Mouse (Mus musculus) urinary bladder, postnatal 25 days (tissue): ENCODE results near the gene Sncb.
"Not testable (repeated sequence)": the region's sequence is repeated elsewhere in the genome, so short reads cannot be mapped to it uniquely, and the experiment has no call there.

Experiments used
- DNase-seq: peaks from one replicate; pipeline ENCODE4 v3.0.0; 2022; ENCODE audit warnings: low spot score

The Sncb gene

DNA sequence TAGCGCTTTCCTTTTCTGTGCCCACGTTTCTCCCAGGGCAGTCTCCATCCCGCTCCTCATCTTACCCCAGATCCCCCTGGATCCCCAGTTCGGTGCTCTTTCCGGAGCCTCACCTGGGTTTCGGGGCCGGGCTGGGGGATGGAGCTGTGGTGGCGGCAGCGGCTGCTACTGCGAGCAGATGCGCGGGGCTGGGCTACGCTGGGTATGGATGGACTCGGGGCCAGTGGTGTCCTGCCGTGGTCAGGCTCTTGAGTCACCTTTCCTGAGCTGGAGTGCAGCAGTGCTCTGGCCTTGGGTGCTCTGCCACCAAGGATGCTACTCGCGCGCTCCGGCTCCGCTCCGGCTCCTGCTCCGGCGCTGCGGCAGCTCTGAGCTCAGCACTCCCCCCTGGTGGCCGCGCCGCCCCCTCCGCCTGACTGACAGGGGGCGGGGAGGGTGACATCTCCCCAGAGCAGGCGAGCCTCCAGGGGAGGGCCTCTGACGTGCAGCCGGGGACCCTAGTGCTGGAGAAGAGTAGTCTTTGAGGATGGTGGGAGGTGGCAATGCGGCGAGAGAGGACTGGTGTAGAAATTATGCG, at the start of gene Sncb:
Gene Sncb, minus strand, starts transcription at position 404 of the 577 bp plus-strand sequence.
- DNase-seq, result peak; percentile 42

DNA sequence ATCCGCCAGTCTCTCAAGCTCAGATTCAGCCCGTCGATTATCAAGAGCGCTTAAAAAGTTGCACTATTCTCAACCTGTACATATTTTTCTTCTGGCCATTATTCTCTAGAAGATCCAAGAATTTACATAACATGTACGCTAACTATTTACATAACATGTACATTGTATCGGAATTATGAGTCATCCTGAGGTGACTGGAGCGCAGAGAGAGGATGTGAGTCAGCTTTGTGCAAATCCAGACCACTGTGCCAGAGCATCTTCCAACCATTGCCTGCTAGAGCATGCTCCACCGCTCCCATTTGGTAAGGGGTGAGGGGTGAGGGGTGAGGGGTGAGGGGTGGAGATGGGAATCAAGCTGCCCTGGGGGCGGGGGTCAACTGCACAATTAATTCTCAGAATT, 47.0 kb upstream of the Sncb start:
- DNase-seq, result no peak

DNA sequence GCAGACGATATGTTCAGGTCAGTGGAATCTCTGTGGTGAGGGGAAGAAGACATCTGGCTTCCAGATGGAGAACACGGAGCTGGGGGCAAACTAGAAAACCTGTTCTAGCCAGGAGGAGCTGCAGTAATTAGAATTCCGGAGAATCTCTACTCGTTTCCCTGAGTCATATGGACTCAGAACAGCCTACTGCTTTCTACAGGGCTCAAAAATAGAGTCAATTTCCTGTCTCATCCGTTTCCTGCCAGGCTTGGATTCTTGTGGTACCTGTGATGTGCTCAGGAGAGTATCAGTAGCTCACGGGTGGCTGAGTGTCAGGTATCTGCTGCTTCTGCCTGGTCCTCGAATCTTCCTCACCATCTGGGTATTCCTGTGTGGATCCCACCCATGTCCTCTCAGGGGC, 45.1 kb upstream of the Sncb start:
- no peak for DNase-seq

DNA sequence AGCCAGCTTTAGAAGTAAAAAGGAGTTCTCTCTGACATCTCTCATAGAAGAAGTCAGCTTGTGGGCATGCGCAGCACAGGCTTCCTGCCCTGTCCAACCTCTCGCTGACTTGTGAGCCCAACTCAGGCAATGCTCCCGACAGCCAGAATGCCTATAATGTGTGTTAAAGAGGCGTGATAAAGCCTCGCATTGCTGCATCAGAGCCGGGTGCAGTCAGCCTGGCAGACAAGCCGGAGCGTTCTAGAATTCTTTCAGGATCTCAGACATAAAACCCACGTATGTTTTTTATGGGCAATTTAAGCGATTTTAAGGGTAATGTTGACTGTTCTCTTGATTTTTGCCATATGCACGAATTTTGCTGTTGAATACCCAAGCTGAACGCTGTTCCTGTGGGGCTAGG, 41.7 kb upstream of the Sncb start:
- no peak for DNase-seq

DNA sequence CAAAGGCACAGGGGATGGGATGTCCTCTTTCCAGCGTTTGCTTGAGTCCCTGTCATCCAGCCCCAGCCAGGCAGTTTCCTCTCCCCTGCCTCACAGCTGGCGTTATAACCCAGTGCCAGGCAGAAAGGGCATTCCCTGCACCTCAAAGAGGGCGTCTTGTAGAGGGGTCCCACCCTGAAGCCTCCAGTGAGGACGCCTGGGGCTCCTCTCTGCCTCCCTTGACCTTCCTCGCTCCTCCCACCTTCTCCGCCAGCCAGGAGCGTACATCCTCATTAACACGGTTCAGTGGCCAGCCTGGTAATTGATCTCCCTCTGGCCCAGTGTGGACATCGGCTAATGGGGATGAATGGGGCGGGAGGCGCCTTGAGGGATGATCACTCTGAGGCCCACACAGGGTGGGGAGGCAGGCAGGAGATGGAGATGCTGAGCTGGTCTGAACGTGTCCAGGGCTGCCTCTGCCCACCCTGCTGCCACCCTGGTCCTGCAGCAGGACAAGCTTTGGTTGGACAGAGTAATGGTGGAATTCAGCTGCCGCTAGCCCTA, 40.1 kb upstream of the Sncb start:
- no peak for DNase-seq

DNA sequence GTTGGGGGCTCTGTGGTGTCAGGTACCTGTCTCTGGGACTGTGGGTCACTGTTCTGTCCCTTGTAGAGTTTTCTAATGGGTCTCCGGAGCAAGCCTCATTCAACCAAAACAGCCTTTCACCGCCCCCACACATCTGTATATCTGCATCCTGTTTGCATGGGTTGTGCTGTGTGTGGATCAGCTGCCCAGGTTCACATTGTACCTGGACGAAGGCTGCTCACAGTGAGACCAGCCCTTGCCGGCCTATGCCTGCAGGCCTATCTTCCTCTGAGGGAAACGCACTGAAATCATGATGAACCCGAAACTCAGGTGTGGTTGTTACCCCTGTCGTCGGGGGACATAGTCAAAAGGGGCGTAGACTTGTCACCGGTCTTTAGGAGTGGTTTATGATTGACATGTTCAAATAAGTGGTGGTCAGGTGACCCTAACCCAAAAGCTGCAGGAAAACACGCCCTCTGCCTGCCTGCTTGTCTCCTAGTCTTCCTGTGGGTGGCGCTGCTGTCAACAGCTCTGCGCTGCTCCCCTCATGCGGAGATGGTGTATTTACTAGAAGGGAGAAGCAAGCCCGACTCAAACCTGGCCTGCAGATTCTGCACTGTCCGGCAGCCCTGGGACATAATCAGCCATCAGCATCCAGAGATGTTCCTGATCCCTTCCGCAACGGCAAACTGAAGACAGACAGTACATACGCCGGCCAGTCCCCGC, 38.9 kb upstream of the Sncb start:
- DNase-seq, result no peak

DNA sequence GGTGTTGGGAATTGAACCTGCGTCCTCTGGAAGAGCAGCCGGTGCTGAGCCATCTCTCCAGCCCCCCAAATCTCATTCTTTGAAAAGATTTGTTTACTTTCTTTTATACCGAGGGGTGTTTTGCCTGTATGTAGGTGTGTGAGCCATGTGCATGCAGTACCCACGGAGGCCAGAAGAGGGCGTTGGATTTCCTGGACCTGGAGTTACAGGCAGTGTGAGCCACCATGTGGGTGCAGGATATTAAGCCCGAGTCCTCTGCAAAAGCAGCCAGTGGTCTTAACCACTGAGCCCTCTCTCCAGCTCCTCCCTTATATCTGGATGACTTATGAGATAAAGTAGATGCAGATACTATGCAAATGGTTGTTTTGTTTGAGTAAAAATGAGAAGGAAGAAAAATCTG, 36.6 kb upstream of the Sncb start:
- no peak for DNase-seq

DNA sequence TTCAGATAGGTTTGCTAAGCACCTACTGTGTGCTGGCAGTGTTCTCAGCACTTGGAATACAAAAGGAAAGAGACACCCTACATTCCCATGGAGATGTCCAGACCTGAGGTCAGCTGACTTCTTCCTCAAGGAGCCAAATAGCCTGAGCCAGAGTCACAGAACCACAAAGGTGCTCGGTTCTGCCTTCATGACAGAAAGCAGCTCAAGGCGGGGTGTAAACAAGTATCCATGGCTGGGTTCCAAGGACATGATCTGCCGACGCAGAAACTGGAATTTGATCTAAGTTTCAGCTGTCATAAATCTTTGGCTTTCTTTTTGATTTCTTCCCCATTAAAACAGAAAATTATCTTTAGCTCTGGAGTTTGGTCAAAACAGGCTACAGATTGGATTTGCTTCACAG, 33.8 kb upstream of the Sncb start:
- no peak for DNase-seq

DNA sequence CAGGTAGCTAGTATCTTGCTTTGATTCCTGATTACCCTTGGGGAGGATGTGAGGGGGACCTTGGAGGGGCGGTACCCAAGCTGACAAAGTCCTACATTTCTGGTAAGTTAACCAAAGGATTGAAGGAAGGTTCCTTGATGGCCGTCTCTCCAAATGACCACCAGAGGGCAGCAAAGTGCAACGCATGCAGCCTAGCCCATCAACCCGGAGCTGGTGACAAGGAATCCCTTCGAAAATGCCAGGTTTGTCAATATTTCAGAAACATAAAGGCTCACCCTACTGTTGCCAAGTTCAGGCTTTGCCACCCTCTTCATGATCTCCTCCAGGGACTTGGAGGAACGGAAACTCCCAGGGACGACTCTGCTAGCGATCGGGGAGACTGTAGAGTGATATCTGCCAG, 33.3 kb upstream of the Sncb start:
- DNase-seq, result peak; percentile 72

DNA sequence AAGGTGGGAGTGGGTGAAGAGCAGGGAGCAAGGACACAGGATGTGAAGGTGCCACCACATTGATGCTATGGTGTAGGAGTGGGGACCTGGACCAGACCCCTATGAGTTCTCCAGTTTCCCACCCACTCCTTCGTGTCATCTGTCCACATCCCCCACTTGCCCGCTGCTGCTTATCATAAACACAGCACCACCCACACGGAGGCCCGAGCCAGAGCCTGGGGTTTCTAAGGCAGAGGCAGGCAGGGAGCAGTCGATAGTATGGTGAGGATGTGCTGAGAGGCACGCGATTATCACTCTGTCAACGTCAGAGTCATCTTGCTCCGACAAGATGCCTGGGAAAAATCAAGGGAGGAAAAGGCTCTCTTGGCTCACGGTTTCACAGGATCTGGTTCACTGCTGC, 32.3 kb upstream of the Sncb start:
- no peak for DNase-seq

DNA sequence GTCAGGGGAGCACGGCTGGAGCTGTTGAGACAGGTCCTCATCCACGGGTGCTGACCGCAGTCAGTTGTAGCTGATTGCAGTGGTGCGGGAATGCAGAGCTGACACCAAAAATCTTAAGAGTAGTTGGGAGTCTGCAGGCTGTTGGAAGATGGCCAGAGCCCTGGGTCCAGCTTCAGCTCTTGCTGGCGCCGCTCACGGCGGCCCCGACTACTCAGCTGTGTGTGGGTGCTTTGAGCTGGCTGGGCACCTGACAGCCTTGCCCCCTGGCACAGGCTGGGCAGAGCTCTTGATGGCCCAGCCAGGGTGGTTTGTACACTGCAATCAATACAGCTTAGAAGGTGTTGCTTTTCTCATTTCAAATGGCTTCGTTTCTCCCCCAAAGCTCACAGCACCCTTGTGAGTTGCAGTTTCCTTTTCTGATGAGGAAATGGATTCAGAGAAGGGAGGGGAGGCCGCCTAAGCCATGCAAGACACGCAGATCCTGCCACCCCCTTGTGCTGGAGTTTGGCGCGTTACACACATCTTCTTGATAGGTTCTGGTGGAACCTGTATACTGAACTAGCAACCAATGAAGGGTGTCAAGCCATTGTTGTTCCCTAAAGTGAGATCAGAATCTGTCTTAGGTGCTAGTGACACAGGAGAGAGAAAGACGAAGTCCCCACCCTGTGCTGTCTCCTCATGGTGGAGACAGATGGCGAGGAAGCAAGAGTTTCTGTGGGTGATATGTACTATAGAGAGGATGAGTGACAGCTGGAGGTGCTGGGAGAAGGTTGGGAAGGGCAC, 31.7 kb upstream of the Sncb start:
- no peak for DNase-seq

DNA sequence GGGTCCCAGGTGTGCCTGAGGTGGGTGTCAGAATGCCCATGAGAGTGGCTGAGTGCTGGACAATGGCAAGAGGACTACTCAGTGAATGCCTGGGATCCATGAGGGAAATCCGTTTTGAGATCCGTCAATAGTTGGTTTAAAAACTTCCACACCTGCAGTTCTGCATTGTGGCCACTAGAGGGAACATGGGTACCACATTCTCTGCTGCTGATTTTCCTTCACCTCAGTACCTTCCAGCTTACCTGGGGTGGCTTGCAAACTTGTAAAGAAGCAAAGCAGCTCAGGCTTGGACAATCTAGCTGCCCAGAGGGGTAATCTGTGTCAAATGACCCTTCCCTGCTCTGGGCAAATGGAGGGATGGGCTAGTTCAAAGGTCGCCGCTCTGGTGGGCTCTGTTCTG, 31.0 kb upstream of the Sncb start:
- DNase-seq, result no peak

DNA sequence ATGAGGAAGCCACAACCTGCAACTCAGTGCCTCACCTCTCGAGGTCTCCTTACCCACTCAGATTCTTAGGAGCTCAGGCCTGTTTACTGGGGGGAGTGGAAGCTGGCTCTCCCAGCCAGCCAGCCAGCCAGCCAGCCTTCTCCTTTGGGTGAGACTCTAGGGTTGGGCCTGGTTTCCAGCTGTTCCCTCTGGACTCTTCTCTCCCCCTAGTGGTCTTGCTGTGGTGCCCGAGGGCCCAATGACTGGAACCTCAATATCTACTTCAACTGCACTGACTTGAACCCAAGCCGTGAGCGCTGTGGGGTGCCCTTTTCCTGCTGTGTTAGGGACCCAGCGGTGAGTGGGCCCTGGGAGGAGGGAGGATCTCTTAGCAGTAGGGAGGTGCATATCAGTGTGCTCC, 28.4 kb upstream of the Sncb start:
- no peak for DNase-seq

DNA sequence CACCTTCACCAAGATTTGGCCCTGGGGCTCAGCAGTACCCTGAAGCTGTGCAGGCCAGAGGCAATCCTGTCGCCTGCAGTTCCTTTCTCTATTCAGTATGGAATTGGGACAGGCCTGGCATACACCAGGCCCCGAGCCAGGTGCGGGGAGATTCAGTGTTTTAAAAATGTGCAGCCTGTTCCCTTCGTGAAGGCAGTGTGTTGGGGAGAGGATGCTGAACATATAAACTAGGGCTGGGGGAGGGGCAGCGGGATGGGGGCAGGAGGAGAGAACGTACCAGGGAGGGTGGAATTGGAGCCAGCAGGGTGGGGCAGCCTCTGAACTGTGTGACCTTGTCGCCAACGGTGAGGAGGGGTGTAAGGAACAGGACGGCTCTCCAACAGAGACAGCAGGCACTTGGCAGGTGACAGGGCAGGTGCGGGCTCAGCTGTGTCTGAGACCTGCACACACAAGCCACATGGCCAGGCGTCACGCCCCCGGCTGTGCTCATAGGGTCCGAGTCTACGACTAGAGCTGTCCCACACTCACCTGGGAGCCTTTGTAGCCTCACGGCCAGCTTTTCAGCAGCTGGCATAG, 27.7 kb upstream of the Sncb start:
- no peak for DNase-seq

DNA sequence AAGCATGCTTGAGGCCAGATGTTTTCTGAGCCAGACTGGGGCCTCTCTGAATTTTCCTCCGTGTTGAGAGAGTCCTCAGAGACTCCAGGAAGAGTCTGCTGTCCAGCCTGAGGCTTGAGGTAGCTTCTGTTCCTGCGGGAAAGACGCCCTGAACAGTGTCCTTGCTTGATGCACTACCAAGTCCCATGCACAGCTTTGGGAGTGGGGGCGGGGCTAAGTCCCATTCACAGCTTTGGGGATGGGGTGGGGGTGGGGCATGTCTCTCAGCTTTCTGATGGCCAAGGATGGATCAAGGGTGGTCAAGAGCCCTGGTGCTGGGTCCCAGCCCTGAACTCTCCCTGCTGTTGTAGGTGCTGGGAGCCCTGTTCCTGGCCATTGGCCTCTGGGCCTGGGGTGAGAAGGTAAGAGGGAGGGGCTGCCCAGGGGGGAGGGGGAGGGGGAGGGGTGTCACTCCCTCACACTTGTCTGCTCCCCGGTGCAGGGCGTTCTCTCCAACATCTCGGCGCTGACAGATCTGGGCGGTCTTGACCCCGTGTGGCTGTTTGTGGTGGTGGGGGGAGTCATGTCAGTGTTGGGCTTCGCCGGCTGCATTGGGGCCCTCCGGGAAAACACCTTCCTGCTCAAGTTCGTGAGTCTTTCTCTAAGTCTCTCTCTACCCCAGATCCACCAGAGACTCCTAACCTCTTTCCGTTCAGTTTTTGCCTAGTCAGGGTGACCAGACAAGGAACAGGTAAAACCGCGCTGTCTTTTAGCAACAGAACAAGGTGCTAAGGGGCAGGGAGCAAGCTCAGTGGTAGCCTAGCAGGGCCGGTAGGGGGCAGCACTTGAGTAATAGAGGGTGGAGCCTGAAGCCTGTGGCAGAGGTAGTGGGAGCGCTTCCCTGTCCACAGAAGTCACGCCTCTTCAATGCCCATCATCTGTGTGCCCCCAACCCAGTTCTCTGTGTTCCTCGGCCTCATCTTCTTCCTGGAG, 26.1 kb upstream of the Sncb start:
- DNase-seq, result no peak

DNA sequence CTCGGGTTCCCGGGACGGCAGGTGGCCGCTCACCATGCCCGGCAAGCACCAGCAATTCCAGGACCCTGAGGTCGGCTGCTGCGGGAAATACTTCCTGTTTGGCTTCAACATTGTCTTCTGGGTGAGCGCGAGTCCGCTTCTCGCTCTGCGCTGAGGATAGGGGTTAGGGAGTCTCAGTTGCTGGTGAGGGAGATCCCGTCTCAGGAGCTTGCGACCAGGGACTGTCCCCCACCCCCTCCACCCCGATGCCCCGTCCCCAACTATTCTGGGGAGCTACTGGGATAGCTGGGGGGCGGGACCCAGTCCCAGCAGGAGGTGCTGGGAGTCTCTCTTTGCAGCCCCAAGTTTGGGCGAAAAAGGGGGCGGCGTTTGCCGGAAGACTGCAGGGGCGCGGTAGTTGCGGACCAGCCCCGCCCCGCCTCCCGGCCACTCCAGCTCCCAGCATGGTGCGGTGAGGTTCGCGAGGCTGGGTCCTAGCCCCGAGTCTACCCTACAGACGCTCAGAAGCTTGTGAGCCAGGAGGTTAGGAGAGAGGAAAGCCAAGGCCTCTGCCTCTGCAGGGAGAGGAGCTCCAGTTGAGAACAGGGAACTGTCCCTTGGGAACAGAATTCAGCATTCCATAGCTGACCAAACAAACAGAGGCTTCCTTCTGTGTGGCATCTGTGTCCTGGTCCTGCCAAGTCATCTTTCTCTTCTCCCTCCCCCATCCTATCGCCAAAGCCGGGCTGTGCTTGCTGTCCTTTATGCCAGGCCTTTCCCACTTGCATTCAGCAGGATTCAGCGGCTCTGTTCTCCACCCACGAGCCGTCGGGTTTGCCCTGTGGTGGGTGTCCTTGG, 23.4 kb upstream of the Sncb start:
- peak; percentile 51 for DNase-seq

DNA sequence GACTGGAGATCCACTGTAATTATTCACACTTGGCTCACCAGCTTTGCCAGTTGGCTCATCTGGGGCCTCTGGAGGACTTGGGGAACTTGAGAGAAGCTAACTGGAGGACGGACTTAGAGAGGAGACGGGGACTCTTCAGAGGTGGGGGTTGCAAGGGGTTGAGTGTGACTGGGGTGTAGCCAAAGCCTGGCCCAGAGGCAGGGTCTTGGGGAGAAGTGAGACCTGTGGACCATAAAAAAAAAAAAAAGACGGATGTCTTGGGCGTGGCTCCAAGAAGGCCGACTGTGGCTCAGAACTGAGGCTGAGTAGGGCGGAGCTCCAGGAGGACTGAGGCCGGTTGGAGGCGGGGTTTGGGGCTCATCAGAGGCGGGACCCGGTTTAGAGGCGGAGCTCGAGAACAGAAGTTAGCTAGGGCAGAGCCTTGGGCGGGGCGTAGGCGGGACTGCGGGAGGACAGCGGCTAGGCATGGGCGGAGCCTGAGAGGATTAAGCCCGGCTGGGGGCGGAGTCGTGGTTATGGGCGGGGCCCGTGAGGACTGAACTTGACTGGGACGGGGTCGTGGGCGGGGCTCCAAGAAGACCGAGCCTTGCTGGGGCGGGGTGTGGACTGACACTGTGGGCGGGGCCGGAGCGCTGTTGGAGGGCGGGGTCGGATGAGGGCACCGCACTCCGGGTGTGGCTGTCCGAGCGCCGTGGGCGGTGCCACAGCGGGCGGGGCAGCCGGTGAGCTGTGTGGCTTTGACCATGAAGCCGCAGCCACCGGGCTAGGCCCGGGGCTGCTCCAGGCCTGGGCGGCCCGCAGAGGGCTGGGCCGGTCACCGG, 22.6 kb upstream of the Sncb start, which contains the start of gene Tspan17:
Gene Tspan17, plus strand, starts transcription at position 638 of the 821 bp plus-strand sequence.
- DNase-seq, result peak; percentile 94

DNA sequence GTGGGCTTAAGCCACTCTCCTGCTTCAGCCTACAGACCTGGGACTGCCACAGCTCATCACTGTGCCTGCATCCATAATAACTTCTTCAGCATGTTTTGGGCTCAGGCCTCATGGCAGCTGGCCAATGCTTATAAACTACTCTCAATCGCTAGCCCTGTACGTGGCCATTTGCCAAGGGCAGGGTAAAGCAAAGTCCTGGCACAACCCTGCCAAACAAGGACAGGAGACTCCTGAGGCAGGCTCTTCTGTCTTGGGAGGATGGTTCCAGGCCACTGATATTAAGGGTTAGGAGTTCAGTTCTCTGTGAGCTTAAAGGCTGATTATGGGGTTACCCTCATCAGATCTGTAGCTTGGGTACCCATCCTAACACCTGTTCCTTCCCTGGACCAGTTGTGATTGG, 21.2 kb upstream of the Sncb start:
- not testable (repeated sequence) for DNase-seq

DNA sequence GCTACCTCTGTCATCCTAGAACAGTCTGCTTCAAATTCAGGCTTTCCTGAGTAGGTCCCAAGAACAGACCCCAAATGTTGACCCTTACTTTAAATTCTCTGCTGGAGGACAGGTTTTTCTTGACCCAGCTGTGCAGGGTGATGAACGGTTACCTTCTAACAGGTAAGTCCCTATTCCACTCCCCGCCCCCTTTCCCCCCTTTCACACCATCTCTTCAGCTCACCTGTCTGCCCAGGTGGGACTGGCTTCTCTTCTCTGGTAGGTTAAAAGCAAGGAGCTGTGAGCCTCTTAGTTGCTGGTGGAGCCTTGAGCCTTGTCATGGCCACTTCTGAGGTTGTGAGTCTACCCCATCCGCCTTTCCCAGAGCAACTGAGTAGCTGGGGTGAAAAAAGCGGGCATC, 17.3 kb upstream of the Sncb start, which contains the start of gene Eif4e1b:
Gene Eif4e1b, plus strand, starts transcription at position 301 of the 400 bp plus-strand sequence.
- DNase-seq, result no peak

DNA sequence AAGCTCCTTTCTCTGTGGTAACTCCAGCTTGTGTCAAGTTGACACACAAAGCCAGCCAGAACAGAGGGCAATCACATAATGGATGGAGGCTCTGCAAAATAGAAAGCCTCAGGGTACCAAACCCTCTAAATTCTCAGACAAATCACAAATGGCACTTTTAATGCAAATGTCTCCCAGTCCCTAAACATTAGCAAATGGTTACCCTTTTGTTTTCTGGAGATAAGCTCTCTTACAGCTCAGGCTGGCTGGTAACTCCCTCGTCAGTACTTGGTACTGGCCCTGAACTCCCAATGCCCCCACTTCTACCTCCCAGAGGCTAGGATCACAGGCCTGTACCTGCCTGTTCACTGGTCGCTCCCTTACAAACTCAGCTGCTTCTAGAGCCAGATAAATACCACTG, 16.8 kb upstream of the Sncb start:
- DNase-seq, result no peak
